Mouse (Mus musculus): ENCODE measurements around the gene Gm1113. TPM values are rescaled to one million over a fixed set of nuclear protein-coding genes. Genes with fewer than 3 reads are reported as not detected.
A peak's percentile ranks its signal among the peaks of the same experiment; 100 is the strongest.

Gm1113 gene
- not detected in 2 replicates for total RNA-seq (2015; ENCODE audit: low replicate concordance)
- not detected in 2 replicates for total RNA-seq (2017; ENCODE audit: low replicate concordance)

GRCm38 (mm10) chr9:35518169-35518568 lies at the start of gene Gm1113:
Gene Gm1113 (minus strand): TSS chr9:35518269.
- no peak for ATAC-seq (replicated peaks; ENCODE audit: low FRiP score, poor library complexity, severe bottlenecking)

GRCm38 (mm10) chr9:35564536-35565240 lies 46.6 kb upstream of the Gm1113 start:
- no peak for ATAC-seq (replicated peaks; ENCODE audit: low FRiP score, poor library complexity, severe bottlenecking)

DNA sequence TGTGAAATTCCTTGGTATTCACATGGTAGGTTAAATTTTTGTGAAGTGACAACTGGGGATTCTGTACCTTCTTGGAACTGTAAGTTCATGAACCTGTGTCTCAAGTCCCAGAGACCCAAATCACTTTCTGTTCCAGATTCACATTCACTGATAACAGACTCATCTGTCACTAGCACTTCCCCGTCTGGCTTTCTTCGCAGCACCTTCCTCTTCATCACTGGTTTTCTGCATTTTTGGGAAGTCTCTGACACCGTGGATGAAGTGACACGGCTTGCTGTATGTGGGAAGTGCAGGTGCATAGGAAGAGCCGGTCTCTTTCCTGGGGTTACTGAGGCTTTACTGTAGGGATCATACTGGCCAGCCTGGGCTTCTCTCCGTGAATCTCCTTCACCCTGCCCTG lies 43.5 kb upstream of the Gm1113 start:
- no peak for ATAC-seq (replicated peaks; ENCODE audit: low FRiP score, poor library complexity, severe bottlenecking)

DNA sequence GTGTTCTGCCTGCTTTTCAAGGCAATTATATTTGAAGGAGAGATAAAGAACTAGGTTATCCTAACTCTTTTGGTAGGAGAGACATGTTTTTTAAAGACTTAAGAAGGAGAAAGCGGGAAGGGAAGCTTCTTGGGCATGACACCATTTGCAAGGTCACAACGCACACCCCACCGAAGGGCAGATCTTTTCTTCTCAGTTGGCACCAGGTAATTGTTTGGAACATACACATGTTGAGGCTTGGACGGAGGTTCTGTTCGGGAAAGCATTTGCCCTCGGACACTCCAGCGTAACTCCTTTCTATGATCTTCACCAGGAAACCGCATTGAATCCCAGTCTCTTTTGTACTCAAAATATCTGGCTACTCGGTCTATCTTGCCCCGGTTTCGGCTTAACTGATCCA lies 43.0 kb upstream of the Gm1113 start:
- no peak for ATAC-seq (replicated peaks; ENCODE audit: low FRiP score, poor library complexity, severe bottlenecking)

DNA sequence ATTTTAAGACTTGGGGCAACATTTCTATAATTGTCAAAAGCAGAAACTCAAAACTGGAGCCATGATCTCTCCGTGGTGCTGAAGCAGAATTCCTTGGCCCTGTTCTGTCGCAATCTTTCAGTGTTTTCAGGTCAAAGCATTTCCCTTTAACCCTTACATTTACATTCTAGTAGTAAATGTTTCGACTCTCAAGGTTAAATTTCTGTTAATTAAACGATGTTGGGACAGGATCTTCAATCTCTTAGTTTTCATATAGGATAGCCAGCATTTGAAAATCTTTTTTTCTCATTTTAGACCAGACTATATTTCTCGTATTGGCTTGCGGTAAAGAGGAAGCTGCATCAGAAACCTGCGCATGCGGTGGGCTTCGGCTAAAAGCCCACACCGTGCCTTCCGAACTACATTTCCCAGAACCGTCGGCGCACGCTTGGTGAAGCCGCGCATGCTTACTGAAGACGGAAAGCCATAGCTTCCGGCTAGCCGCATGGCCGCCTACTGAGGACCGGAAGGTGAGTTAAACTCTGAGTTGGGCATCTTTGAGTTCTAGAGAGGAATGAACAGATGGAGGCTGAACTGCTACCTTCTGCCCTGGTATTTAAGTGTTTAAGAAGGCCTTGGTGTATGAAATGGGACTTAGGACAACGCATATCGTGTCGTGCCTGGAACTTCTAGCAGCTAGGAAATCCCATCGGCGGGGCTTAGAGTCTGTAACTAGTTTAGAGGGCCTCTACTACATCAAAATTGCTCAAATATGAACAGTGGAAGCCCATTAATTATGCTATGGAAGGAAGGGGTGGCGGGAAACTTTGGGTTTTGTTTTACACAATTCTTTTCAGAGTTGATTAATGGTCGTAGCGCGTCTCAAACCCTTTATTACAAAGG lies 41.2 kb upstream of the Gm1113 start:
- ATAC-seq (replicated peaks; ENCODE audit: low FRiP score, poor library complexity, severe bottlenecking) = peak; percentile 78

DNA sequence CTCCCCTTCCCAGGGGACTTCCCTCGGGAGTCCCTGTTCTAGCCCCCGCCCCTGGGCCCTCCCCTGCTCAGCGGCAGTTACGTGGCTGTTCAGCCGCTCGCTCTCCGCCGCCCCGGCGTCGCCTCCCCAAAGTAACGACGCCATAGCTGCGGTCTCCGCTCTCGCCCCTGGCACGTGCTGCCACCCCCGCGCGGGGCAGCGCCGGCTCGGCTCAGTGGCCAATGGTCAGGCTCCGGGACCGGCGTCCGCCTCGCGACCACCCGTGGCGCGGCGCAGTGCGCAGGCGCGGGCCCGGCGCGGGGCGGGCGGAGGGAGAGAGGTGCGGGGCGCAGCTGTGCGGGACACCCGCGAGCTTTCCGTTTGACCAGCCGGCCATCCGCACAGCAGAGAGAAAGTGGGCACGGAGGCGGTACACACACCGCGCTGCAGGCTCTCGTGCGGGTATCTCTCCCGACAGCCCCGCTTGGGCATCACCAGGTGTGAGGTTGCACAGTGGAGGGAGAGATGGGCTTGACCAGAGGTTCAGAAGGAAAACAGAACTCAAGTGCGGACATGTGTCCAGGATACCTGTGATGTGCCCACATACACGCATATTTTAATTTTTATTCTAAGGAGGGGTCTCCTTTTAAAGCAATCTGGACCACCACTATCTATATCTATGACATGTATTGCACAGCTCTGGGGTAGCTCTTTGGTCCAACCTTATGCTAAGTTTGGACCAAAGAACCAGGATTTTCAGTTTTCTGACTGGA lies 40.4 kb upstream of the Gm1113 start, which contains the start of the genes Ddx25 and Pus3:
TSS of gene Ddx25 (minus strand) at position 272 of the 752 bp plus-strand sequence.
TSS of gene Pus3 (plus strand) at position 339 of the 752 bp plus-strand sequence.
- ATAC-seq (replicated peaks; ENCODE audit: low FRiP score, poor library complexity, severe bottlenecking) = no peak

GRCm38 (mm10) chr9:35556494-35557102 lies 38.5 kb upstream of the Gm1113 start:
- ATAC-seq (replicated peaks; ENCODE audit: low FRiP score, poor library complexity, severe bottlenecking) = no peak

DNA sequence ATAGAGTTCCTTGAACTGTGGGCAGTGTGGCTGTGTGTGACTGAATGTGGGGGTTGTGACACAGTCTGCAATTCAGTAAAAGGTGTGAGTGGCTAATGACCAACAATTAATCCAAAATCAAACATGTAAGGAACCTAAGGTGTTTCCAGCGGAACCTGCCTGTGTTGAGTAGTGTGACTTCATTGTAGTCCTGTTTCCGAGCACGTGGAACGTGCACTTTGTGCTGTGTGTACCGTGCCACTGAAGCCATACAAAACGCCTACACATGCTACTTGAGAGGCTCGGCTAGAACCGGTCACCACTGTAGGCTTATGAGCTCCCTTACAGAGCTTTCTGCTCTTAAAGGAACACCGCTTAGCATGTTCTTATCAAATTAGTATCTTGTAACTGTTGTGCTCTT lies 30.4 kb upstream of the Gm1113 start:
- no peak for ATAC-seq (replicated peaks; ENCODE audit: low FRiP score, poor library complexity, severe bottlenecking)

GRCm38 (mm10) chr9:35546745-35547144 lies 28.7 kb upstream of the Gm1113 start:
- ATAC-seq (replicated peaks; ENCODE audit: low FRiP score, poor library complexity, severe bottlenecking) = no peak

GRCm38 (mm10) chr9:35545704-35546103 lies 27.6 kb upstream of the Gm1113 start:
- no peak for ATAC-seq (replicated peaks; ENCODE audit: low FRiP score, poor library complexity, severe bottlenecking)

- no peak for ATAC-seq (replicated peaks; ENCODE audit: low FRiP score, poor library complexity, severe bottlenecking)
Measured at GRCm38 (mm10) chr9:35544666-35545065, 26.6 kb upstream of the Gm1113 start.

DNA sequence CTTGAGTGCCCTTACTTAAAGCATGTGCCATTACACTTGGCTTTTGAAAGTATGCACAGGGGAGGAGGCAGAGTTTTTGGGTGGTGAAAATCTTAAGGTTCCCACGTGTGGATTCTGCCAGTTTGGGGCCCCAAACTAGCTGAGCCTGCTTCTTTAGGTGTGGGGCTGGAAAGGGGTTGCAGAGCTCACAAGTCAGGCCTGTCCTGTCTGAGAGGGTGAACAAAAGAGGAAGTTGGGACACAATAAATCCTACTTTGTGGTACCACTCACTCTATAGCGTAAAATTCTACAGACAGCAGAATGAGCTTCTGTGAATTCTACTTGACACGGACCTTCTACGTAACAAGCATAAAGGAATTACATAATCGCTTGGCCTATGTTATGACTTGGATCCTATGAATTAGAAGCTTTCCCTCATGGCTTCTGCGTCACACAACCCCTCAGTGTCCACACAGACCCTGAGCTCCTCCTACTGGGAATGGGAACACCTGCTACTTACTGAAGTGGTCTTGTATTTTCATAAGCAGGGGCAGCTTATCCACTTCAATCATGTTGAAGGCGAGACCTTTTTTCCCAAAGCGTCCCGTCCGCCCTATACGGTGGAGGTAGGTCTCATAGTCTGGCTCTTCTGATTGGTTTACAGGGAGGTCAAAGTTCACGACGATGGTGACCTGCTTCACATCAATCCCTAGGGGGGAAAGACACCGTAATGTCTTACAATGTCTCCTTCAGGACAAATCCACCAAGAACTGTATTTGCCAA lies 25.2 kb upstream of the Gm1113 start:
- no peak for ATAC-seq (replicated peaks; ENCODE audit: low FRiP score, poor library complexity, severe bottlenecking)

DNA sequence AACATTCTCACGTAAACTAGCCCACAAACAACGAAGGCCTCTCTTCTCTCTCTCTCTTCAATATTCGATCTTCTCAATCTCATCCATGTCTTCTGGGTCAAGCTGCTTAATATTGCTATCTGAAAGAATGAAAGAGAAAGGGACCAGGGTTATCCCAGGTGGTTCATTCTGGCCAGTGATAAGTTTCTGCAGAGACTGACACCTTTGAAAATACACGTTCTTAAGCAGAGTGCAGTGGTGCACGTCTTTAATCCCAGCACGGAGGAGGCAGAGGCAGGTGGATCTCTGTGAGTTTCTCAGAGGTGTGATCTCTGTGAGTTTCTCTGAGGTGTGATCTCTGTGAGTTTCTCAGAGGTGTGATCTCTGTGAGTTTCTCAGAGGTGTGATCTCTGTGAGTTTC lies 23.9 kb upstream of the Gm1113 start:
- no peak for ATAC-seq (replicated peaks; ENCODE audit: low FRiP score, poor library complexity, severe bottlenecking)

DNA sequence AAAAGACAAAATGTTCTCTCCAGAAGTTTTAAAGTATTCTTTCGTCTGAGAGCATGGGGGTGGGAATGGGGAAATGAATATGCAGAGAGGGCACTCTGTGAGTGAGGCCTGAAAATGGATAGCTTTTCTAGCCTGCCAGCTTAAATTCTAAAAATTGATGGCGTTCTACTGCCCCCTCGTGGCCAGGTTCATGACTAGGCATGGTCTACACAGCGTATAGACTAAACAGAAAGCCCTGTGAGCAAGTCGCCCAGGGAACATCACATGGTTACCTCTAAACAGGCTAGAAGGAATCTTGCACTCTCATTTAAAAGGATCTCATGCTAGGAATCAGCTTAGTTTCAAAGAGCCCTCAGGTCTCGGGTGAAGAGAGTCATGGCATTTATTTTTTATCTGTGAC lies 23.4 kb upstream of the Gm1113 start:
- peak; percentile 59; the same call in 1 of the 2 replicates for ATAC-seq (replicated peaks; ENCODE audit: low FRiP score, poor library complexity, severe bottlenecking)

- ATAC-seq (replicated peaks; ENCODE audit: low FRiP score, poor library complexity, severe bottlenecking) = no peak
Measured at GRCm38 (mm10) chr9:35541024-35541423, 23.0 kb upstream of the Gm1113 start.

GRCm38 (mm10) chr9:35539001-35539750 lies 21.1 kb upstream of the Gm1113 start:
- no peak for ATAC-seq (replicated peaks; ENCODE audit: low FRiP score, poor library complexity, severe bottlenecking)

- no peak for ATAC-seq (replicated peaks; ENCODE audit: low FRiP score, poor library complexity, severe bottlenecking)
Measured at GRCm38 (mm10) chr9:35535876-35536275, 17.8 kb upstream of the Gm1113 start.

DNA sequence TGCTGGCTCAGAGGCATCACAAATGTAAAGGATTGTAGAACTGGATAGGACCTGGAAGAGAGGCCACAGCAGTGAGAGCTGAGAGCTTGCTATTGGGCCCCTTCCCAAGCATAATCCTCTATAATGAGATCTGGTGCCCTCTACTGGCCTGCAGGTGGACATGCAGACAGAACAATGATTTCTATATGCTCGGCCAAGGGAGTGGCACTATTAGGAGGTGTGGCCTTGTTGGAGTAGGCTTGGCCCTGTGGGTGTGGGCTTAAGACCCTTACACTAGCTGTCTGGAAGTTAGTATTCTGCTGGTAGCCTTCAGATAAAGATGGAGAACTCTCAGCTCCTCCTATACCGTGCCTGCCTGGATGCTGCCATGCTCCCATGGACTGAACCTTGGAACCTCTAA lies 17.0 kb upstream of the Gm1113 start:
- 0 out of 2 replicates have a peak, but pooled peaks have one; percentile 57 for ATAC-seq (replicated peaks; ENCODE audit: low FRiP score, poor library complexity, severe bottlenecking)

Data from erythroid progenitor cell, adult 5-6 weeks (primary cell).